Mouse (Mus musculus): ENCODE data around the gene Gbx1. TPM values are rescaled to one million over a fixed set of nuclear protein-coding genes. Genes with fewer than 3 reads are reported as not detected.

Gene Gbx1
- polyA plus RNA-seq, 1 experiment from 2014 or later: 0.04 TPM

Other genes starting within 250 kb of the Gbx1 start
- 4.5 and 5.2 TPM in 2 replicates for gene Kcnh2, start 175.6 kb downstream of the Gbx1 start, polyA plus RNA-seq (2016; fragmentation: Nextera tagmentation; extraction: Ambion mirVana)
- 6.7 and 7.6 TPM in 2 replicates for gene Nos3, start 162.4 kb downstream of the Gbx1 start, polyA plus RNA-seq (2016; fragmentation: Nextera tagmentation; extraction: Ambion mirVana)
- 0.36 and 0.47 TPM in 2 replicates for gene Atg9b, start 135.1 kb downstream of the Gbx1 start, polyA plus RNA-seq (2016; fragmentation: Nextera tagmentation; extraction: Ambion mirVana)
- gene Abcb8, start 133.5 kb downstream of the Gbx1 start, polyA plus RNA-seq (2016; fragmentation: Nextera tagmentation; extraction: Ambion mirVana): 44.6 and 46.2 TPM in 2 replicates
- 1.8 and 2.8 TPM in 2 replicates for gene Asic3, start 113.8 kb downstream of the Gbx1 start, polyA plus RNA-seq (2016; fragmentation: Nextera tagmentation; extraction: Ambion mirVana)
- 62.2 and 63.2 TPM in 2 replicates for gene Cdk5, start 103.7 kb downstream of the Gbx1 start, polyA plus RNA-seq (2016; fragmentation: Nextera tagmentation; extraction: Ambion mirVana)
- 46.6 and 49.8 TPM in 2 replicates for gene Slc4a2, start 103.4 kb downstream of the Gbx1 start, polyA plus RNA-seq (2016; fragmentation: Nextera tagmentation; extraction: Ambion mirVana)
- gene Fastk, start 81.9 kb downstream of the Gbx1 start, polyA plus RNA-seq (2016; fragmentation: Nextera tagmentation; extraction: Ambion mirVana): 117 and 122 TPM in 2 replicates
- gene Tmub1, start 79.3 kb downstream of the Gbx1 start, polyA plus RNA-seq (2016; fragmentation: Nextera tagmentation; extraction: Ambion mirVana): 24.7 and 24.9 TPM in 2 replicates
- 52.4 and 68.6 TPM in 2 replicates for gene Agap3, start 75.0 kb downstream of the Gbx1 start, polyA plus RNA-seq (2016; fragmentation: Nextera tagmentation; extraction: Ambion mirVana)
- 0.33 and 1.1 TPM in 2 replicates for gene Asb10, start 13.8 kb upstream of the Gbx1 start, polyA plus RNA-seq (2016; fragmentation: Nextera tagmentation; extraction: Ambion mirVana)
- 0.10 TPM in 1 of 2 replicates, not detected in the other for gene 4931409K22Rik, start 29.6 kb upstream of the Gbx1 start, polyA plus RNA-seq (2016; fragmentation: Nextera tagmentation; extraction: Ambion mirVana)
- 126 and 128 TPM in 2 replicates for gene Abcf2, start 50.3 kb upstream of the Gbx1 start, polyA plus RNA-seq (2016; fragmentation: Nextera tagmentation; extraction: Ambion mirVana)
- 23.0 and 24.4 TPM in 2 replicates for gene Chpf2, start 59.5 kb upstream of the Gbx1 start, polyA plus RNA-seq (2016; fragmentation: Nextera tagmentation; extraction: Ambion mirVana)
- 73.5 and 74.7 TPM in 2 replicates for gene Smarcd3, start 97.2 kb upstream of the Gbx1 start, polyA plus RNA-seq (2016; fragmentation: Nextera tagmentation; extraction: Ambion mirVana)
- gene Nub1, start 158.3 kb upstream of the Gbx1 start, polyA plus RNA-seq (2016; fragmentation: Nextera tagmentation; extraction: Ambion mirVana): 33.9 and 34.0 TPM in 2 replicates
- 69.7 and 78.3 TPM in 2 replicates for gene Wdr86, start 203.5 kb upstream of the Gbx1 start, polyA plus RNA-seq (2016; fragmentation: Nextera tagmentation; extraction: Ambion mirVana)
- gene Crygn, start 230.8 kb upstream of the Gbx1 start, polyA plus RNA-seq (2016; fragmentation: Nextera tagmentation; extraction: Ambion mirVana): 6.5 and 18.4 TPM in 2 replicates

Measured in embryonic facial prominence, embryonic 12.5 days (tissue).